Mouse (Mus musculus) urinary bladder, postnatal 36 days (tissue): ENCODE results near the gene 1110032A03Rik.

Experiments
- DNase-seq, 2 experiments: peaks; one replicate each; pipeline ENCODE4 v3.0.0; 2022; ENCODE audit warnings: low spot score in 2 of 2, mixed read lengths in 1 of 2

1110032A03Rik gene

DNA sequence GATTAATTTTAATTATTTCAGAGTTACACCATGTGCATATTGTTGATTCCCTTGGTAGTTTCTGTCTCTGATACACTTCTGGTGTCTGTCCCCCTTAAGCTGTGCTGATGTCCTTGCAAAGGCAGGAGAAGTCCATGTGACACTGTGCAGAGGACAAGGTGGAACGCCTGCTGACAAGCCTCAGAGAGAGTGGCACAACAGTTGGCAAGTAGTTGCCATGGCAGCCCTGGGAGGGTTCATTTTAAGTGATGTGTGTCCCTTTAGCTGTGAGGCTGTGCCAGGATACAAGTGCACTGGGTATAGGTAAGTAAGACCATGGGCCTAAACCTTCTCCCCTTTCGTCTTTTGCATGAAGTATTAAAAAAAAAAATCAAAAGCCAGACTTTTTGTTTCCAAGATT, 5.3 kb downstream of the 1110032A03Rik start:
- no peak for DNase-seq

DNA sequence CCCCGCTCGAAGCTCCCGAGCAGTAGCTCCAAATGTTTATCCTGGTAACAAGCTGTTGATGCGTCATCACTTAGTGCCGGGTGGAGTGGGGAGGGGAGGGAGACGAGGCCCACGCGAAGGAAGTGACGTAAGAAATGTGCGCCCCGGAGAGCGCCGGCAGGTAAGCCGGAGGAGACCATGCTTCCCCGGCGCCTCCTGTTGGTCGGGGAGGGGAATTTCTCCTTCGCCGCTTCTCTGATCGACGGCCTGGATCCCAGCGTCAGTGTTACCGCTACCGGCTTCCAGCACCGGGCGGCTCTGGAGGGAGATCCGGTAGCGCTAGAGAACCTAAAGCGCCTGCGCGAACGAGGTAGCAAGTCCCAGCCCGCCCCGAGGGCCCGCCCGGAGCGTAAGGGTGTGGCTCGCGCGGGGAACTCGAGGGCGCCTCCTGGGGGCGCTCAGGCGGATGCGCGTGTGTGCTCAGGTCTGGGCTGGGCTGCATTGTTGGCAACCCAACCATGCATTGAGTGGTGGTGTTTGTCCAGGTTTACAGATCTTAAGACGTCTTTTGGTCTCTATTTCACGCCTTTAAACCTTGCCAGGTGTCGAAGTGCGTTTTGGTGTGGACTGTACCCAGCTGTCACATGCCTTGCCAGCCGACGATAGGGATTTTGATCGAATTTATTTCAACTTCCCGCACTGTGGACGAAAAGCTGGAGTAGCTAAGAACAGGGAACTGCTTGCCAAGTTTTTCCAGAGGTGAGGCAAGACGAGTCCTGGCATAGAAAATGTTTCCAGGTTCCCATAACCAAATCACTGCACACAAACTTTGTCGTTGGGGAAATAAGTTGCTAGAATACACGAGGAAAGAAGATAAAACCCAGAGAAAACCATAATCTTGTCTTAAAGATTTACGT, 7.0 kb downstream of the 1110032A03Rik start, which contains the start of gene Fdxacb1:
Fdxacb1 (plus strand) TSS at position 130 of the 896 bp plus-strand sequence.
- peak; percentile 97 for DNase-seq

DNA sequence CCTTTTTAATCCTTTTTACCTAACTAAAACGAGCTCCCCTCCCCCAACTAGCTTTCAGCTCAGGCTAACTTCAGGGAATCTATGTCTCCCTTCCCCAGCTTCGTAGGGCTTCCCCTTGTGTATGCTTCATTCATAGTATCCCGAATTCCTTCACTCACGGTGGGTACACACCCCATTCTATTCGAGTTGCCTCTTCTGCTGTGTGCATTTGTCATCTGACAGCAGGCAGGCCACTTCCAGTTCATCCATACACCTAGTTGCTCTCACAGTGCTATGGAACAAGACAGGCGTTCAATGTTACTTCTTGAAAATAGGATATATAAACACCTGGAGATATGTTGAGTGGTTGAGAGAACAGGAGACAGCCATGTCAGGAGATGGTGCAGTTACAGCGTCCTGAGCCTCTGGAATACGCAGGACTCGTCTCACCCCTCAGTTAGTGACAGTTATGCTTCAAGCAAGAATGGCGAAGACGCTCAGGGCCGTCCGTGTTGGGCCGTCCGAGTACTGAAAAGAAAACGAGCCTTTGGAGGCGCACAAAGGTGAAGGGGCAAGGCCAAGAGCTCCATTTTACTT, 7.7 kb downstream of the 1110032A03Rik start:
- peak in 1 of 2 experiments; percentile 5 for DNase-seq

DNA sequence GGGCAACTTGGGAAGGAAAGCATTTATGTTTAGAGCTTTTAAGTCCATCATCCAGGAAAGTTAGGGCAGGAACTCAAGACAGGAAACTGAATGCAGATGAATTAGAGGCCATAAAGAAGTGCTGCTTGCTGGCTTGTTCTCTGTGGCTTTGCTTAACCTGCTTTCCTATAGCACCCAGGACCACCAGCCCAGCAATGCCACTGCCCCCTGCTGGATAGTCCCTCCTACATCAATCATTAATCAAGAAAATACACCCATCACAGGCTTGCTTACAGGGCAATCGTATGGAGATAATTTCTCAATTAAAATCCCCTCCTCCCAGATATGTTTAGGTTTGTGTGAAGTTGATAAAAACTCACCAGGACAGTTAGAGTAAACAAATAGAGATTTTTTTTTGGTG, 12.0 kb downstream of the 1110032A03Rik start:
- no peak for DNase-seq

DNA sequence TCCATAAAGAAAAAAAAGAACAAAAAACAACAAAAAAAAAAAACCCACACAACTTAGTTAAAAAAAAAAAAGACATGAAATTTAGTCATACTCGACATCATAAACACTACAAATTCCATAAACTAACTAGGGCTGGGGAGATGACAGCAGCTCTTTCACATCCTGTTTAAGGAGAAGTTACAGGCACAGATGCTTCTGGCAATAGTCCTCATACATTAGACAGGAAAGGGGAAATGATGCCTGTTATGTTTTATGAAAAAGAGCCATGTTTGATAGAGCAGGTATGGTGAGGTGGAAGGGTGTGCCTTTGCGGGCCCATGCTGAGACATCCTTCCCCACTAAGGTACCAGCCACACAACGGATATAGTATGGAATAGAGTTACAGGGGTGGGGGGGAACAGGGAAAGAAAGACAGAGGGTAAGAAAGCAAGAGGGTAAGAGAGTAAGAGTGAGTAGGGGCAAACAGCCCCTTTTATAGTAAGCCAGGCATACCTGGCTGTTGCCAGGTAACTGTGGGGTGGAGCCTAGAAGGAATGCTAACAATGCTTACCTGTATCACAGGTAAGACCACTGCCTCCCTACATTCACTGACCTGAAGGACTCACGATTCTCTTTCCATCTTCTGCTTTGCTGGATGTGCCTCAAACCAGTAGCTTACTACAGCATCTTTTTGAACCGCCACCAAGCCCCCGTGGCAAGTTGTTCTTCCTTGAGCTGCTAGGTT, 13.6 kb downstream of the 1110032A03Rik start:
- DNase-seq: no peak

DNA sequence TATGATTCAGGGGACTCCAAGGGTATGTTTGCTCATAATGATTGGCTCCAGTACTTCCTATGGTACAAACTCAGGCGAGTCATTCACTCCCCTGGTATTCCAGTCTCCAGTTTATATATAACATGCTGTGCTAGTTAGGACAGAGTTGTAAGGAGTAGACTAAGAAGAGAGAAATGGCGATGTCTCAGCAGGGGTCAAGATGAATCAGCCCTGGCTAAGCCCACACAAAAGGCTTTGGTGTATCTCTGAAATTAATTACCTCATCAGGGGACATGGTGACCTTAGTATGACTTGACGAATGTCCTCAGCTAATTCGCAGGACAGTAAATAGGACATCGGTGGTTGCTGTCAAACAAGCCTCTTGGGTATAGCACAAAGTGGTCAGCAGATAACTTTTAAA, 18.6 kb downstream of the 1110032A03Rik start:
- DNase-seq: no peak

DNA sequence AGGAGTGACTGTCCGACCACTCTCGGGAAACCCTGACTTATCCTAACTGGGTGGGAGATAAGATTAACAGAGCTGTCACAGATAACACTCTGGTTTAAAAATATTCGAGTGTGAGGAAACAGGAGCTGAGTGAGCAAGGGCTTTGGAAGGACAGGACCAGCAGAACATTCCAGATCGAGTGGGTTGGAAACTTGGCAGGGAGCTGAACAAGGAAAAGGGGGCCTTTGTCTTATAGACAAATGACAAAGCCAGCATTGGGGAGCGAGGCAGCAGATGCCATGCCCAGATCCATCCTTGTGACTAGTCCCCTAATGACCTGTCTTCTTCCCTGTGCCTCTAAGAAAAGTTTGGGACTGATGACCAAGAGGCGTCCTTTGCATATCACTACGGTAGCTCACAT, 21.4 kb downstream of the 1110032A03Rik start:
- no peak for DNase-seq

DNA sequence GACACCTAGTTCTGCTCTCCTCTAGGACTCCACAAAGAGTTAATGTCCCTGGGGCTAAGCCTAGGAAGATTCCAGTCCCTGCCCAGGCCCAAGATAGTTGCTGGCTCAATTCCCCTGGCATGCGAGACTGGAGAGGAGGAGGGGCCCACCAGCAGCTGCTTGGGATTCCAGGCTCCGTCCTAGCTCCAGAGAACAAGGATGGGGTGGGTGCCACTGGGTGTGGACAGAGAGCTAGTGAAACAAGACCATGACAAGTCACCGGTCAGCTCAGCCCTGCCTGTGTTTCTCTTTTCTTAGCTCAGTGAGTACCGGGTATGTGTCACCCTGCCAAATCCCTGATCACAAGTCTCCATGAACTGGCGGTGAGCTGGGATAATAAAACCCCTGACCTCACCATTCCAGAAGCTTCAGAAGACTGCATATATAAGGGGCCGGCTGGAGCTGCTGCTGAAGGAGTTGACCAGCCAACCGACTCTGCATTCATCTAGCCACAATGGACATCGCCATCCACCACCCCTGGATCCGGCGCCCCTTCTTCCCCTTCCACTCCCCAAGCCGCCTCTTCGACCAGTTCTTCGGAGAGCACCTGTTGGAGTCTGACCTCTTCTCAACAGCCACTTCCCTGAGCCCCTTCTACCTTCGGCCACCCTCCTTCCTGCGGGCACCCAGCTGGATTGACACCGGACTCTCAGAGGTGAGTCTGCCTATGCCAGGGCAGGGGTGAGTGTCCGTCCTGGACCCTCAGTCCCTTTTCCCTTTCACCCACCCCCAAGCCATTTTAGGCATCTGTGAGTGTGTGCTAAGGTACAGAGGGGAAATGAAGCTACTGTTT, 22.3 kb downstream of the 1110032A03Rik start:
- DNase-seq: peak; percentile 67 to 83

DNA sequence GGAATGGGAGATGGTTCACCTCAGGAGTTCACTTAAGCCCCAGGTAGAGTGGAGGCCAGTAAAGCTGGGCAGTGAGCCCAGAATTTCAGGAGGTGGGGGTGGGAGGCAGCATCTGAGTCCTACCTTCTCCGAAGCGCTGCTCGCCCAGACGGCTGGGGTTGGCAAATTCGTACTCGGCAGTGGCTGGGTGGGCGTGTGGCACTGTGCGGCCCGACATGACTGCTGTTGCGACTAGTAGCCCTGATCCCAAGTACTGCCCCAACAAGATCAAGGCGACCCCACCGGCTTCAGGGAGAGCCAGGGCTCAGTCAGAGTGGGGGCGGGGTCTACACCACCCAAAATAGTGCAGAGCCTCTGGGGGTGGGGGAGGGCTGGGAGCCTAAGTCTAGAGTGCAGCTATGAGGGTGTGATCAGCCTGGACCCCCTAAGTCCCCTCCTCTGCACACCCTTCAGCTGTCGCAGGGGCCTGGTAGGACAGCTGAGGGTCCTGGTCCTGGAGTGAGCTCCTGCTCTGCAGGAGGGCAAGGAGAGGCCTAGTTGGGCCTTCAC, 23.2 kb downstream of the 1110032A03Rik start, which contains the start of gene Hspb2:
Hspb2 (minus strand) TSS at position 301 of the 549 bp plus-strand sequence.
- DNase-seq: no peak

DNA sequence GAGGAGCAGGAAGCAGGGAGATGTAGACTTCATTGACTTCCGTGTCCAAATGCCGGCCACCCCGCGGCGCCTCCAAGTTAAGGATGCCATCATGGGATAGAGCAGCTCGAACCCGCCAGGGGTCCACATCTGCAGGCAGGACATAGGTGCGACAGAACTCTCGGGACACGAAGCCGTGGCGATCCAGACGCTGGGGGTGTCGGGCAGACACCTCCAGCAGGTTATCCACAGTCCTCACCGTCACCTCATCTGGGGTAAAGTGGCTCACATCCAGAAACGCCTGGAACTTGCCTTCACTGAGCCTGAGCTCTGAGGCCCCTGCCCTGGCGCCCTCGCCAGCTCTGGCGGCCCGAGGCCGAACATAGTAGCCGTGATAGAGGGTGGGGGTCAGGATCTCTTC, 24.0 kb downstream of the 1110032A03Rik start, which contains the start of gene Cryab:
Cryab (plus strand) TSS at position 3 of the 400 bp plus-strand sequence.
- DNase-seq: no peak

DNA sequence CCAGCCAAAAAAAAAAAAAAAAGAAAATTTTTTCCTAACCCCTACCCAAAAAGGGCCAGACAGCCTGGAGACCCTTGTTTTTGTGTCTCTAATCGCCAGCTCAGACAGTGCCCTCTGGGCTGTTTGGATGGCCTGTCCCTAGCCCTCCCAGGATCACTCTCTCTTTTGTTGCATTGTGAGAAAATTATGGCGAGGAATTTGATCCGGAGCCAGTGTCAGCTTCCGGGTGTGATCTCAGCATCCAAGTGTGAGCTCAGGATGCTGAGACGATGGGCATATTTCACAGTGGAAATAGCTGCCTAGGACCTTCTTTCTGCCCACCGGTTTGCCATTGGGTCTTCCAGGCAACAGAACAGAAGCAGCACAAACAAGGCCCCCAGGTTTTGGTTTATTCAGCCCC, 24.6 kb downstream of the 1110032A03Rik start:
- no peak for DNase-seq

DNA sequence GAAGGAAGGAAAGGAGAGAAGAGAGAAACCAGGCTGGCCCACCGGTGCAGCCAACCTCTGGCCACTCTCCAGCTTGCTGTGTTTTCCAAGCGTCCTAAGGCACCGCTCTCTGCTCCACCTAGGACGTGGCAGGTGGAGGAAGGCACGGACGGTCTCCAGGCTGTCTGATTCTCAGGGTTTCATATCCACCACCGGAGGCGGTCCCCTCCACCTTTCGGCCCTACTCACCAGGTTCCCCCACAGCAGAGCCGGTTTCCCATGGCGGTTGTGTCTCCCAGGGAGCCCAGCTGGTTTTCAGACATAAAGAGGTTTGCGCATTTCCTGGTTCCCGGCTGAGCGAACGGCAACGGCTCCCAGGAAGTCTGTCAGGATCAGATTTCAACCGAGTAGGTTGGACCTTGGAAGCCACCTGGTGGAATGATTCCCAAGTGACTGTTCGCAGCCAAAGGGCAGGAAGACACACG, 29.1 kb downstream of the 1110032A03Rik start, which contains the start of gene 2310030G06Rik:
2310030G06Rik (minus strand) TSS at position 323 of the 464 bp plus-strand sequence.
- DNase-seq: peak in 1 of 2 experiments; percentile 44

DNA sequence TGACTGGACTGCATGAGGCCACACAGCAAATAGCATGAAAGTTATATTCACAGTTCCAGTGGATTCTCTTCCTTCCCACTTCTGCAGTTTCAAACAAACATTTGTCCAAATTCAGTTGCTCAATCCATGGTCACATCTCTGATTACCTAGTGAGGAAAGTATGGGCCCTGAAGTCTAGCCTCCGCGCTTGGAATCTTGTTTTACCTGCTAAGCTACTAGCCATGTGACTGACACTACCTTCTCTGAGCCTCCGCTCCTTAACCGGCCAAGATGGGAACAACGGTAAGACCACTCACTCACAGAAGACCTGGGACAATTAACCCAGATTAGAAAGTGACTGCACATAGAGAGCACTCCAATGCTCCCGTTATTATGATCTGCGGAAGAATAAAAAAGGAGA, 29.5 kb downstream of the 1110032A03Rik start:
- DNase-seq: peak in 1 of 2 experiments; percentile 51

DNA sequence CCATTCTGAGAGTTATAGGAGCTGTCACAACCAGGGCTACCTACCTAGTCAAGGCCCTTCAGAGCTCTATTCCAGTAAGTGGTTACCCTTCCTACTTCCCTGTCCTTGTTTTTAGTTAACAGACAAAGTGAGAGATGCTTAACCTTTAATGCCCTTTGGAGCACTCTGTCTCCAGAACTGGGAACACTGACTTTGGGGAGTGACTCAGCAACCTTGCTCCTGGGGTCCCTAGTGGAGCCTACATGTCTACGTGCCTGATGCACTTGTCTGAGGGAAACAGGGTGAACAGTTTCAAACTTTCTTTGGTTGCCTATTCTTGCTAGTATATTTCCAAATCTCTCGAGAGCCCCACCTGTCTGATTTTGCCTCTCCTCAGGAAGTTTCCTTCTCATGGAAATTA, 32.6 kb downstream of the 1110032A03Rik start:
- DNase-seq: no peak

DNA sequence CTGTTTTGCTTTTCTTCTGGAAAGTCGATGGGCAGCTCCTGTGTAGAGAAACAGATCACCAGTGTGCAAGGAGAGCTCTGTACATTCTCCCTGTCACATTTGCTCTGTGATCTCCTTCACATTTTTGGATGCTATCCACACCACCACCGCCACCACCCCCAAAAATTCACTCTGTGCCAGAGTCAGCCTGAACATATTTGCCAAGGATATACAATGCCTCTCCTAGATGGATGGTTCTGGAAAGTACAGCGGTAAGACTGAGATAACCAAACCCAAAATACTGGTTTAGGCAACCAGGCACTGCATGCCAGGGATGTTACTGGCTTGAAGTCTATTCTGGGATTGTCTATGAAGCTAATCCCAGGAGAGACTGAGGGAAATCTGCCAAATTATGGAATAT, 33.1 kb downstream of the 1110032A03Rik start:
- no peak for DNase-seq

DNA sequence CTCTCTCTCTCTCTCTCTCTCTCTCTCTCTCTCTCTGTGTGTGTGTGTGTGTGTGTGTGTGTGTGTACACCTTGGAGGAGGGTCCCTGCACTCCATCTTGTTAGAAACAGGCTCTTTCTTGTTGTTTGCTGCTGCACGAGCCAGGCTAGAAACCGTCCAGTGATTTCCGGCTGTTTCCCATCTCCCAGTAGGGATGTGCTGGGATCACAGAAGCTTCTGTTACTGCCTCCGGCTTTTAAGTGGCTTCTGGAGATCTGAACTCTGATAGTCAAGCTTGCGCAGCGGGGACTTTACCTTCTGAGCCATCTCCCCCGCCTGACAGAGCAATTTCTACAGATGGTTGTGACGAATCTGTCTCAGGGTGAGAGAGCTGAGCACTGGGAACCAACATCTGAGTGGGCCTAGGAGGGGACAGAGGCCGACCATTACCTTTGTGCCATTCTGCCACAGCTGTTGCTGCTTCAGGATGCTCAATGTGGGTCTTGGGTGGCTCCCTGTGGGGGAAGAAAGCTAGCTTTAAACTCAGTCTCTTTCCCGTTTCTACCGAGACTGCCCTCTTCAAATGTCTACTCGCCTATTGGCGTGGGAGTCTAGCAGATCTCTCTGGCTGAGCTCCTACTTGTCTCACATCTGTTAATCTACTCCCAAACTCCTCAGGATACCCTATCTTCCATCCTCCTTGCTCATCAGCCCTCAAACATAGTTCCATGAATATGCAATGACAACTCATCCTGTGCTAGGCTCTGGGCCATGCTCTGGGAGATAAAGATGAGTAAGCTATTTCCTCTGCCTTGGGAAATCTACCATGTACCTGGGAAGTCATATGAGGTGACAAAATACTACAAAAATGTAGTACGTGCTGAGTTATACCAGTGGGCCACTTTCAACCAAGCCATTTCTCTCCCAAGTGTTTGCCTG, 34.2 kb downstream of the 1110032A03Rik start:
- no peak for DNase-seq

DNA sequence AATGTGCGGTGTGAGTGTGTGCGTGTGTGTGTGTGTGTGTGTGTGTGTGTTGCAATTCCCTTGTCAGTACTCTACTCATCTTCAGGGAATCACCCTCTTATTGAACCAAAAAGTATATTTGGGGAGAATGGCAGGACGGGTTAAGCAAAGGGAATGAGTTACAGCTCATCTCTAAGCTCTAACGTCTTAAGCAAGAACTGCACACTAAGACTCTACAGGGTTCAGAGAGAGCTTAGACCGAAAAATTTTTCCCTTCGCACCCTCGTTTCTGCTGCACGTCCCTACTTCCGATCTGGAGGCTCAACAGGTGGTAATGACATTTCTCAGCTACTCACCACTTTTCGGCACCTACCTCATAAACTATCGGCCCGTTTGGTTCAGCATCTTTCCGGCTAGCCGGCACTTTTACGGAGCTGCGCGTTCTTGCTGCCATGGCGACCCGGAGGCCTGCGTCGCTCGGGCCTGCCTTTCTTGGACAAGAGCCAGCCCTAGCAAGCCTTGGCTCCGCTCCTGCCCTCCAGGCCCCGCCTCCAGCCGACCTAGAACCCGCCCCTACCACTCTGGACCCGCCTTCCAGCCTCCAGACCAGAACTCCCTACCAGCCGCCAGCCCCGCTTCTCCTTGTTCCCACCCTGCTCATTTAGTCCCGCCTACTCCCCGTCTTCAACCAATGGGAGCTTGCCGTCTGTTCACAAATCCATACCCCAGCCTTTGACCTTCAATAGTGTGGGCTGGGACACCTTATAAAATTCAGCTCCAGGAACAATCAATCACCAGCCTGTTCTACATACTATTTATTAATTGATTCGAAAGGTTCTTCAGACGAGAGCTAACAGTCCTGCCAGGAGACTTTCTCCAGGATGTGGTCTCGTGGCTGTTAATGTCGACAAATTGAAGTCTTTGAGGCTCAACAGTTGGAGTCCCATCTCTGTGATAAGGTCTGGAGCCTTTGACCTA, 36.1 kb downstream of the 1110032A03Rik start, which contains the start of gene Dixdc1:
Dixdc1 (minus strand) TSS at position 604 of the 957 bp plus-strand sequence.
- DNase-seq: peak; percentile 94

DNA sequence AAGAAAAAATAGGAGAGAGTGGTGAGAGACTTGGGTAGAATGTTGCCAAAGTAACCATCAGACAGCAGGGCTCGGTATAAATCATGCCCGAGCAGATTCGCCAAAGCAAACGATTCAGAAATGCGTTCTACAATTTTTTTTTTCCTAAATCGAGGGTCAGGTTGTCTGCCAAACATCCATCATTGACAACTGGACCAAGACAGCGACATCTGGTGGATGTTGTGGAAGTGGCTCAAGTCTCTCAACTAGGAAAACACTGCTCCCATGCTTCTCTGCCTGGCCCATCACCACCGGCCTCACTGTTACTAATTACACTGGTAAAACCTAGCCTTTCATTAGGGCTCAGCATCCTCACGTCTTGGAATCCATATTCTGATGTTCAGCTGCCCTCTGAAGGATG, 40.3 kb downstream of the 1110032A03Rik start:
- peak in 1 of 2 experiments; percentile 41 for DNase-seq
